In genomic region chr7:101393015-101393414, GRCm38 (mm10) we compare ENCODE assay signal across 10 mouse cellular contexts. TPM values are rescaled to one million over a fixed set of nuclear protein-coding genes. Genes with fewer than 3 reads are reported as not detected.
DNase-seq lines count a peak whose midpoint lies in the region; ATAC-seq and TF ChIP-seq lines count a peak whose summit lies in the region.
"Had no signal": no experiment of that assay in that cellular context is flagged by ENCODE, and none has a peak within 500 bp of the region (broad histone marks: within the 10 kb centered on the region; RNA-seq: fewer than 3 reads in every experiment).

No protein-coding gene starts in this region.

- no peak for TF ChIP-seq CTCF in embryonic fibroblast, embryonic 13.5 days (IDR thresholded peaks at IDR 0.05; ENCODE audit: borderline replicate concordance, insufficient read depth, low read length)

- H3K4me2 ChIP-seq in lung, embryonic 16.5 days (ENCODE audit: low read depth, low read length): peak overlapping the region; percentile 35
- no peak overlapping the region for H3K4me2 ChIP-seq in hindbrain, embryonic 14.5 days (replicated peaks)
- H3K4me2 ChIP-seq in neural tube, embryonic 15.5 days: no peak overlapping the region
- H3K4me2 ChIP-seq in forebrain, embryonic 15.5 days (replicated peaks): no peak overlapping the region

- peak; percentile 3; the same call in 1 of the 2 replicates for ATAC-seq in lung, embryonic 16.5 days (ENCODE audit: low read depth)
- ATAC-seq in hindbrain, embryonic 14.5 days (ENCODE audit: low FRiP score): no peak
- ATAC-seq in neural tube, embryonic 15.5 days (ENCODE audit: low FRiP score): no peak
- no peak for ATAC-seq in forebrain, embryonic 15.5 days (replicated peaks)
- ATAC-seq: Patski had no signal

- H3K27me3 ChIP-seq in lung, embryonic 16.5 days (ENCODE audit: control insufficient read depth, insufficient read depth, low read depth, low read length): no peaks in the 10 kb centered on the region
- no peaks in the 10 kb centered on the region for H3K27me3 ChIP-seq in hindbrain, embryonic 14.5 days (ENCODE audit: control insufficient read depth, insufficient read depth, low read length)
- no peaks in the 10 kb centered on the region for H3K27me3 ChIP-seq in neural tube, embryonic 15.5 days (replicated peaks)
- no peaks in the 10 kb centered on the region for H3K27me3 ChIP-seq in forebrain, embryonic 15.5 days
- H3K27me3 ChIP-seq: Patski had no signal

- peaks cover 21% of the 10 kb centered on the region for H3K36me3 ChIP-seq in lung, embryonic 16.5 days (ENCODE audit: control insufficient read depth, insufficient read depth, low read length)
- no peaks in the 10 kb centered on the region for H3K36me3 ChIP-seq in hindbrain, embryonic 14.5 days (replicated peaks; ENCODE audit: control insufficient read depth, insufficient read depth)
- H3K36me3 ChIP-seq in neural tube, embryonic 15.5 days: no peaks in the 10 kb centered on the region
- H3K36me3 ChIP-seq in forebrain, embryonic 15.5 days: no peaks in the 10 kb centered on the region

- H3K27ac ChIP-seq in lung, embryonic 16.5 days (ENCODE audit: low read length): peak overlapping the region; percentile 99
- peak overlapping the region; percentile 92 for H3K27ac ChIP-seq in embryonic fibroblast, embryonic 13.5 days (ENCODE audit: insufficient read depth, low read length)
- peak overlapping the region; percentile 26; the same call in 1 of the 2 replicates for H3K27ac ChIP-seq in hindbrain, embryonic 14.5 days
- peak overlapping the region; percentile 68; the same call in 1 of the 2 replicates for H3K27ac ChIP-seq in neural tube, embryonic 15.5 days (replicated peaks)
- no peak overlapping the region for H3K27ac ChIP-seq in forebrain, embryonic 15.5 days (replicated peaks)

- DNase-seq in lung, postnatal 14 days: no peak
- DNase-seq in hindbrain, embryonic 14.5 days (ENCODE audit: low spot score): no peak
- no peak for DNase-seq in thymus, postnatal 14 days
- DNase-seq in layer of hippocampus, adult 11-12 months (ENCODE audit: low spot score): no peak

- WGBS in lung, embryonic 16.5 days: 40% methylated on average over 4 of the region's 4 CpGs
- WGBS in hindbrain, embryonic 14.5 days: 47% methylated on average over 4 of the region's 4 CpGs
- WGBS in neural tube, embryonic 15.5 days: 63% methylated on average over 4 of the region's 4 CpGs
- 72% methylated on average over 4 of the region's 4 CpGs for WGBS in forebrain, embryonic 15.5 days

- H3K9me3 ChIP-seq in lung, embryonic 16.5 days (ENCODE audit: control insufficient read depth, low read length): no peaks in the 10 kb centered on the region
- no peaks in the 10 kb centered on the region for H3K9me3 ChIP-seq in hindbrain, embryonic 14.5 days (ENCODE audit: control insufficient read depth, low read length)
- H3K9me3 ChIP-seq in neural tube, embryonic 15.5 days (replicated peaks): no peaks in the 10 kb centered on the region
- no peaks in the 10 kb centered on the region for H3K9me3 ChIP-seq in forebrain, embryonic 15.5 days

- no peak overlapping the region for H3K4me3 ChIP-seq in lung, embryonic 16.5 days (ENCODE audit: low read length)
- no peak overlapping the region for H3K4me3 ChIP-seq in embryonic fibroblast, embryonic 13.5 days (ENCODE audit: insufficient read depth, low read length)
- no peak overlapping the region for H3K4me3 ChIP-seq in hindbrain, embryonic 14.5 days (replicated peaks; ENCODE audit: low read length)
- H3K4me3 ChIP-seq in neural tube, embryonic 15.5 days (replicated peaks): no peak overlapping the region
- no peak overlapping the region for H3K4me3 ChIP-seq in forebrain, embryonic 15.5 days

- peaks cover 41% of the 10 kb centered on the region for H3K4me1 ChIP-seq in lung, embryonic 16.5 days (replicated peaks; ENCODE audit: control insufficient read depth, insufficient read depth, low read length)
- H3K4me1 ChIP-seq in embryonic fibroblast, embryonic 13.5 days (ENCODE audit: control insufficient read depth, insufficient read depth, low read length): peaks cover 6% of the 10 kb centered on the region; the same call in 1 of the 2 replicates
- no peaks in the 10 kb centered on the region for H3K4me1 ChIP-seq in hindbrain, embryonic 14.5 days (replicated peaks; ENCODE audit: control insufficient read depth, insufficient read depth, low read length)
- peaks cover 8% of the 10 kb centered on the region for H3K4me1 ChIP-seq in neural tube, embryonic 15.5 days
- H3K4me1 ChIP-seq in forebrain, embryonic 15.5 days: no peaks in the 10 kb centered on the region

- H3K9ac ChIP-seq in lung, embryonic 16.5 days (ENCODE audit: low read length): no peak overlapping the region; the same call in 1 of the 2 replicates
- no peak overlapping the region for H3K9ac ChIP-seq in hindbrain, embryonic 14.5 days
- no peak overlapping the region for H3K9ac ChIP-seq in neural tube, embryonic 15.5 days (replicated peaks)
- no peak overlapping the region for H3K9ac ChIP-seq in forebrain, embryonic 15.5 days (replicated peaks)

- TF ChIP-seq POLR2A in embryonic fibroblast, embryonic 13.5 days (IDR thresholded peaks at IDR 0.05; ENCODE audit: low read depth, low read length): no peak

RNA-seq across cellular contexts. Expression of gene Gm45837, which starts 17.7 kb away (rescaled TPM):
- 2.4 and 8.8 TPM in 2 replicates for polyA plus RNA-seq in lung, embryonic 16.5 days (2015; fragmentation: Nextera tagmentation; extraction: Ambion mirVana)
- polyA plus RNA-seq in embryonic fibroblast, embryonic 13.5 days (2011; ENCODE audit: insufficient read length, low read depth, missing spikeins): 0.54 and 0.95 TPM in 2 replicates
- polyA plus RNA-seq in hindbrain, embryonic 14.5 days (2014; fragmentation: Nextera tagmentation; extraction: Ambion mirVana): 1.3 TPM in 1 of 2 replicates, not detected in the other
- 0.99 TPM in 1 of 2 replicates, not detected in the other for polyA plus RNA-seq in neural tube, embryonic 15.5 days (2015; fragmentation: Nextera tagmentation; extraction: Ambion mirVana)
- polyA plus RNA-seq in forebrain, embryonic 15.5 days (2015; fragmentation: Nextera tagmentation; extraction: Ambion mirVana): 0.87 TPM in 1 of 2 replicates, not detected in the other
- polyA plus RNA-seq: midbrain, postnatal 0 days had no signal

RNA-seq across cellular contexts. Expression of gene Pde2a, which starts 28.5 kb away (rescaled TPM):
- polyA plus RNA-seq in lung, embryonic 16.5 days (2015; fragmentation: Nextera tagmentation; extraction: Ambion mirVana): 14.8 and 22.5 TPM in 2 replicates
- not detected in 2 replicates for polyA plus RNA-seq in embryonic fibroblast, embryonic 13.5 days (2011; ENCODE audit: insufficient read length, low read depth, missing spikeins)
- 25.9 and 26.6 TPM in 2 replicates for polyA plus RNA-seq in hindbrain, embryonic 14.5 days (2014; fragmentation: Nextera tagmentation; extraction: Ambion mirVana)
- 27.9 and 28.5 TPM in 2 replicates for polyA plus RNA-seq in neural tube, embryonic 15.5 days (2015; fragmentation: Nextera tagmentation; extraction: Ambion mirVana)
- 42.5 and 46.4 TPM in 2 replicates for polyA plus RNA-seq in forebrain, embryonic 15.5 days (2015; fragmentation: Nextera tagmentation; extraction: Ambion mirVana)

RNA-seq across cellular contexts. Expression of gene Arap1, which starts 45.1 kb away (rescaled TPM):
- polyA plus RNA-seq in lung, embryonic 16.5 days (2015; fragmentation: Nextera tagmentation; extraction: Ambion mirVana): 115 and 118 TPM in 2 replicates
- polyA plus RNA-seq in embryonic fibroblast, embryonic 13.5 days (2011; ENCODE audit: insufficient read length, low read depth, missing spikeins): 64.2 and 115 TPM in 2 replicates
- 11.3 and 11.5 TPM in 2 replicates for polyA plus RNA-seq in hindbrain, embryonic 14.5 days (2014; fragmentation: Nextera tagmentation; extraction: Ambion mirVana)
- 9.7 and 19.9 TPM in 2 replicates for polyA plus RNA-seq in neural tube, embryonic 15.5 days (2015; fragmentation: Nextera tagmentation; extraction: Ambion mirVana)
- polyA plus RNA-seq in forebrain, embryonic 15.5 days (2015; fragmentation: Nextera tagmentation; extraction: Ambion mirVana): 6.0 and 7.0 TPM in 2 replicates

Comparison
In these comparisons a context has a peak if more than half of its experiments do, and no peak if none do; other contexts are left out.
1. RNA of gene Pde2a, which starts 28.5 kb away (polyA plus RNA-seq): 42.5 to 46.4 TPM in forebrain, embryonic 15.5 days, 27.9 to 28.5 TPM in neural tube, embryonic 15.5 days, 25.9 to 26.6 TPM in hindbrain, embryonic 14.5 days and 14.8 to 22.5 TPM in lung, embryonic 16.5 days; not detected in embryonic fibroblast, embryonic 13.5 days; every median in the first group is over 10 times any median in the second.